Mouse (Mus musculus): ENCODE data around the gene Ntn1. TPM values are rescaled to one million over a fixed set of nuclear protein-coding genes. Genes with fewer than 3 reads are reported as not detected.

Ntn1 gene
- polyA plus RNA-seq, 1 experiment: 24.4 TPM

- Histone ChIP-seq H3K27ac (ENCODE audit: insufficient read depth, low read depth, low read length) (no peak overlapping the region), H3K4me3 (ENCODE audit: insufficient read depth, low read depth, low read length) (no peak overlapping the region), H3K4me1 (ENCODE audit: control insufficient read depth, insufficient read depth, low read length) (no peaks in the 10 kb centered on the region), H3K36me3 (ENCODE audit: control insufficient read depth, insufficient read depth, low read length) (no peaks in the 10 kb centered on the region), H3K27me3 (replicated peaks; ENCODE audit: control insufficient read depth, insufficient read depth, low read length) (no peaks in the 10 kb centered on the region)
- TF ChIP-seq POLR2A (IDR thresholded peaks at IDR 0.05; ENCODE audit: low read depth, low read length) (no peak), CTCF (conservative IDR thresholded peaks at IDR 0.05; ENCODE audit: insufficient read depth, insufficient read length, low read depth, low read length) (no peak)
- DNase-seq: no peak
- 64% methylated on average over 2 of the region's 2 CpGs for WGBS
Observed at GRCm38 (mm10) chr11:68208023-68208422, 192.6 kb downstream of the Ntn1 start.

DNA sequence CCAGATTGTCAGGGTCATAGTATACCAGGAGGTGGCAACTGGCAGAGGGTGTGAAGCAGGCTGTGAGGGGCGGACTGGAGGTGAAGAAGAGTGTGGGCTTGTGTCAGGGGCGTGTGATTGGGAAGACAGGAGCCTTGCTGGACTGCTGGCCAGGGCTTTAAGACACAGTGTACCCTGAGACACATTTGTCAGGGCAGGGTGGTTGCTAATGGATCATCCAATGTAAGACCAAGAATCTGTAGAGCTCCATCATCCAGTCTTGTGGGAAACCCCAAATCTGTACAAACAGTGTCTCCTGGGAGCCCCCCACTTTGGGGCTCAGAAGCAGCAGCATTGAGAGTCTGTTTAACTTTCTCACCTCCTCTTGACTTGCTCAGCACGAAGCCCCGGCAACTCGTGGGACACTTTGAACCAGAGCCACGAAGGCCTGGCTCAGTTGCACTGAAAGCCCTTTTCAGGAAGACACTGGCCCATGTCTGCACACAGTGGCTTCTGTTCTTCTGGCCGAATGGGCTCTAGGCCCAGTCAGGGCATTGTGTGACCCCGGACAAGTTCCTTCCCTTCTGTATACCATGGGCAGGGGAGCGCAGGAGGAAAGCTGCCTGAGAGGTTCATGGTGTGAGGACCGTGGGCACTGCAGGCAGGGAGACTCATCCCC is 194.9 kb downstream of the Ntn1 start:
- Histone ChIP-seq H3K27ac (ENCODE audit: insufficient read depth, low read depth, low read length) (no peak overlapping the region), H3K4me1 (ENCODE audit: control insufficient read depth, insufficient read depth, low read length) (no peaks in the 10 kb centered on the region)

DNA sequence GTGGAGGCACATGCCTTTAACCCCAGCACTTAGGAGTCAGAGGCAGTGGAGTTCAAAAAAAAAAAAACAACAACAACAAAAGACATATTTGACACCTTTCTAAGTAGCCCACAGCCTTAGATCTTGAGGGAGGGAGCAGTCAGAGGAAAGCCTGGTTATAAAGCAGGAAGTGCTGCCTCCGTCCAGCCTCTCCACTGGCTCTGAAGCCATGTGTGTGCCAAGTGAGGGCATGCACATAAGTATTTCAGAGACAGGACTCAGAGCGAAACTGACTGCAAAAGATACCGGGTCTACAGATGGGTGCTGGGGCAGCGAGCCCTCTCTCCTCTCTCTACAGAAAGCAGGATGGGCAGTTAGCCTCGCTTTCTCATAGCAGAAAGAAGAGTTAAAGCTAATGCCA is 196.2 kb downstream of the Ntn1 start:
- Histone ChIP-seq H3K4me1 (ENCODE audit: control insufficient read depth, insufficient read depth, low read length) (no peaks in the 10 kb centered on the region), H3K36me3 (ENCODE audit: control insufficient read depth, insufficient read depth, low read length) (no peaks in the 10 kb centered on the region), H3K27ac (ENCODE audit: insufficient read depth, low read depth, low read length) (no peak overlapping the region), H3K4me3 (ENCODE audit: insufficient read depth, low read depth, low read length) (no peak overlapping the region), H3K27me3 (replicated peaks; ENCODE audit: control insufficient read depth, insufficient read depth, low read length) (no peaks in the 10 kb centered on the region)
- no peak for DNase-seq
- WGBS: 83% methylated on average over 5 of the region's 5 CpGs
- TF ChIP-seq POLR2A (IDR thresholded peaks at IDR 0.05; ENCODE audit: low read depth, low read length): no peak
- TF ChIP-seq CTCF (conservative IDR thresholded peaks at IDR 0.05; ENCODE audit: insufficient read depth, insufficient read length, low read depth, low read length): no peak

More for the DNA sequence above, 194.9 kb downstream of the Ntn1 start:
- H3K36me3 ChIP-seq (ENCODE audit: control insufficient read depth, insufficient read depth, low read length): no peaks in the 10 kb centered on the region
- no peak overlapping the region for H3K4me3 ChIP-seq (ENCODE audit: insufficient read depth, low read depth, low read length)
- WGBS: 77% methylated on average over 10 of the region's 10 CpGs
- DNase-seq: no peak
- TF ChIP-seq CTCF (conservative IDR thresholded peaks at IDR 0.05; ENCODE audit: insufficient read depth, insufficient read length, low read depth, low read length): no peak
- no peak for TF ChIP-seq POLR2A (IDR thresholded peaks at IDR 0.05; ENCODE audit: low read depth, low read length)
- no peaks in the 10 kb centered on the region for H3K27me3 ChIP-seq (replicated peaks; ENCODE audit: control insufficient read depth, insufficient read depth, low read length)

DNA sequence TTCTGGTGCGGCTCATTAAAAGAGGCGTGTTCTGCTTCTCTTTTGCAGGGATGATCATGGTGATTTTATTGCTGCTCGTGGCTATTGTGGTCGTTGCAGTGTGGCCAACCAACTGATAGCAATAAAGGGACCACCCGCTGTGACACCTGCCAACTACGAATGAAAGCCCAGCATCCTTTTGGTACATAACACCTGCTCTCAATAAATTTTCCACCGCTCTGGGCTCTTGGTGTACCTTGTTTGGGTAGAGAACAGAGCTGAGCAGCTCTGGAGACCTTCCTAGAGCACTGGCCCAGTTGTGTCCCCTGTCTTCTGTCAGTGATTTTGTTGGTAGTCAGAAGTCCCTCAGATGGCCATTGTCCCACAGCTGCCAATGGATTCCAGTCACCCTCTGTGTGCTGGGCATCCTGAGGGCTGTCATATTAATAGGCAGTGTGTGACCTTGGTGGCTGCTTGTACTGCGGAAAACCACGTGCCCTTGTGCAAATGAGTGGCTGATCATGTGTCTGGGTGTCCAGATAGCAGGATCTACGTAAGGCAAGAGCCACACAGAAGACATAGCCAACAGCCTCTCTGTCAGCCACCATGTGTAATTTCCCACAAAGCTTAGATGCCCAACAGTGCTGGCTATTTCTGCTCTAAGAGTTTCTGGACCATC is 196.8 kb downstream of the Ntn1 start:
- DNase-seq: no peak
- no peaks in the 10 kb centered on the region for H3K36me3 ChIP-seq (ENCODE audit: control insufficient read depth, insufficient read depth, low read length)
- H3K27me3 ChIP-seq (replicated peaks; ENCODE audit: control insufficient read depth, insufficient read depth, low read length): no peaks in the 10 kb centered on the region
- H3K4me1 ChIP-seq (ENCODE audit: control insufficient read depth, insufficient read depth, low read length): no peaks in the 10 kb centered on the region
- H3K4me3 ChIP-seq (ENCODE audit: insufficient read depth, low read depth, low read length): no peak overlapping the region
- 71% methylated on average over 10 of the region's 10 CpGs for WGBS
- H3K27ac ChIP-seq (ENCODE audit: insufficient read depth, low read depth, low read length): no peak overlapping the region
- TF ChIP-seq POLR2A (IDR thresholded peaks at IDR 0.05; ENCODE audit: low read depth, low read length): no peak
- no peak for TF ChIP-seq CTCF (conservative IDR thresholded peaks at IDR 0.05; ENCODE audit: insufficient read depth, insufficient read length, low read depth, low read length)

DNA sequence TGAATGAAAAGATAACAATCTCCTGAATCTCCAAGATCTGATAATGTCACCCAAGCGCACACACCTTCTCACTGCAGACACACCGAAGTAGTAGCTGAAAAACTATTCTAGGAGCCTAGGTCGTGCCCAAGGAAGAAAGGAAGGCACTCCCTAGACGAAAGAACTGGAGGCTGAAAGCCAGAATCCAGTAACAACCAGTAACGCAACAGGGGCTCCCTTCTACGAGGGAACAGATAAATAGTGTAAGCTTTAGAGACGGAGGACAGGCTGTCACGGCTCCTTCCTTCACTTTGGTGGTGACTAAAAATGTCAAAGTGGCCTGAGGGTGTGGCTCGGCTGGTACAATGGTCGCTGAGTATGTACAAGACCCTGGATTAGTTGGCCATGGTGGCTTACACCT is 198.1 kb downstream of the Ntn1 start:
- no peaks in the 10 kb centered on the region for H3K4me1 ChIP-seq (ENCODE audit: control insufficient read depth, insufficient read depth, low read length)
- WGBS: 80% methylated on average over 10 of the region's 10 CpGs
- no peak for TF ChIP-seq POLR2A (IDR thresholded peaks at IDR 0.05; ENCODE audit: low read depth, low read length)

GRCm38 (mm10) chr11:68201811-68202459 is 198.7 kb downstream of the Ntn1 start:
- TF ChIP-seq POLR2A (IDR thresholded peaks at IDR 0.05; ENCODE audit: low read depth, low read length): no peak
- TF ChIP-seq CTCF (conservative IDR thresholded peaks at IDR 0.05; ENCODE audit: insufficient read depth, insufficient read length, low read depth, low read length): no peak
- 89% methylated on average over 10 of the region's 10 CpGs for WGBS
- H3K27ac ChIP-seq (ENCODE audit: insufficient read depth, low read depth, low read length): no peak overlapping the region
- no peaks in the 10 kb centered on the region for H3K27me3 ChIP-seq (replicated peaks; ENCODE audit: control insufficient read depth, insufficient read depth, low read length)
- H3K4me1 ChIP-seq (ENCODE audit: control insufficient read depth, insufficient read depth, low read length): no peaks in the 10 kb centered on the region
- DNase-seq: no peak
- H3K4me3 ChIP-seq (ENCODE audit: insufficient read depth, low read depth, low read length): no peak overlapping the region
- no peaks in the 10 kb centered on the region for H3K36me3 ChIP-seq (ENCODE audit: control insufficient read depth, insufficient read depth, low read length)

More for the DNA sequence above, 198.1 kb downstream of the Ntn1 start:
- Histone ChIP-seq H3K27ac (ENCODE audit: insufficient read depth, low read depth, low read length) (no peak overlapping the region), H3K27me3 (replicated peaks; ENCODE audit: control insufficient read depth, insufficient read depth, low read length) (no peaks in the 10 kb centered on the region), H3K4me3 (ENCODE audit: insufficient read depth, low read depth, low read length) (no peak overlapping the region), H3K36me3 (ENCODE audit: control insufficient read depth, insufficient read depth, low read length) (no peaks in the 10 kb centered on the region)
- no peak for DNase-seq

- TF ChIP-seq CTCF (conservative IDR thresholded peaks at IDR 0.05; ENCODE audit: insufficient read depth, insufficient read length, low read depth, low read length): no peak
- TF ChIP-seq POLR2A (IDR thresholded peaks at IDR 0.05; ENCODE audit: low read depth, low read length): no peak
- WGBS: 72% methylated on average over 1 of the region's 1 CpGs
- no peaks in the 10 kb centered on the region for H3K36me3 ChIP-seq (ENCODE audit: control insufficient read depth, insufficient read depth, low read length)
- no peaks in the 10 kb centered on the region for H3K27me3 ChIP-seq (replicated peaks; ENCODE audit: control insufficient read depth, insufficient read depth, low read length)
- H3K4me1 ChIP-seq (ENCODE audit: control insufficient read depth, insufficient read depth, low read length): no peaks in the 10 kb centered on the region
- H3K4me3 ChIP-seq (ENCODE audit: insufficient read depth, low read depth, low read length): no peak overlapping the region
- no peak for DNase-seq
- no peak overlapping the region for H3K27ac ChIP-seq (ENCODE audit: insufficient read depth, low read depth, low read length)
Observed at GRCm38 (mm10) chr11:68201063-68201462, 199.6 kb downstream of the Ntn1 start.

Measured in kidney, adult 2 months (tissue).